Mouse (Mus musculus): ENCODE data around the gene Sec23a.

- TF ChIP-seq CTCF (IDR thresholded peaks at IDR 0.05; ENCODE audit: low read depth, low read length) (no peak), POLR2A (IDR thresholded peaks at IDR 0.05; ENCODE audit: extremely low read depth, insufficient read depth, low read length) (no peak)
These were observed 91.0 kb downstream of the Sec23a start for GRCm38 (mm10) chr12:58920775-58921174.
